Mouse (Mus musculus): ENCODE data around the gene Sobp. TPM values are rescaled to one million over a fixed set of nuclear protein-coding genes. Genes with fewer than 3 reads are reported as not detected.

Sobp gene
- 4.5 and 4.7 TPM in 2 replicates for polyA plus RNA-seq (2014; fragmentation: Nextera tagmentation; extraction: Ambion mirVana)

DNA sequence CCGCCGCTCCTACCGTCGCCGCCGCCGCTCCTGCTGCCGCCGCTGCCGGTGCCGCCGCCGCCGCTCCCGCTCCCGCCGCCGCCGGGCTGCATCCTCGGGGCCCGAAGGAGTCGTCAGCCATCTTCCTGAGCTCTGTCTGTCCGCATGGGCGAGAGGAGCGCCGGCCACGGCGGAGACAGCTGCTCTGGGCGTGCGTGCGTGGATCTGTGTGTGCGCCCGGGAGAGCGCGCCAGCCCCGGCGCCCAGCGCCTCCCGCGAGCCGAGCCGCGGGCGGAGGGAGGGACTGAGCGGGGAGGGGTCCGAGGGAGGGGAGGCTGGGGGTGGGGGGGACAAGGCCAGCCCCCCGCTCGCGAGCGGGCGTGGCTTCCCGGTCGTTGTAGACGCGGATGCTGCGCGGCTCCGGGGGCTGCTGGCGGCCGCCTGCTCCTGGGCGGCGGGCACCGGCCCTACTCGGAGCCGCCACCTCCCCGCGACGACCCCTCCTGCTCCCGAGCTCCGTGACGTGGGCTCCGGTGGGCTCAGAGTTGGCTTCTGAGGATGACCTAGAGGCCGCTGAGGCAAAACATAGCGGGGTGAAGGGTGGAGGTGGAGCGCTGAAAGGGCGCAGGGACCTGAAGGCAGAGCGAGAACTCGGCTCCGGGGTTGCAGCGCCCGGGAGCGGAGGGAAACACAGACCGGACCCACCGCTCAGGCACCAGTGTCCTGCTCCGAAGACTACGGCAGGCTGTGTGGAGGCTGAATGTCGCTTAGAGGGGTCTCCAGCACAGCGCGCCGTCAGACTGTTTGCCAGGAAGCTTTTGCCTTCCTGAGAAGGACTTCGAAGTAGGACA, at the start of gene Sobp, which contains the start of gene 9030612E09Rik:
Gene Sobp (minus strand): TSS at position 205 of the 830 bp plus-strand sequence.
Gene 9030612E09Rik (plus strand): TSS at position 379 of the 830 bp plus-strand sequence.
- ATAC-seq (ENCODE audit: low read depth) (peak; percentile 87), DNase-seq (ENCODE audit: low spot score) (peak; percentile 93)
- Histone ChIP-seq H3K9me3 (ENCODE audit: control insufficient read depth, low read length) (no peaks in the 10 kb centered on the region), H3K27me3 (replicated peaks; ENCODE audit: control insufficient read depth, insufficient read depth, low read length) (peaks cover 4% of the 10 kb centered on the region; the same call in 1 of the 2 replicates), H3K4me2 (ENCODE audit: low read depth, low read length) (peak within 1 kb of the TSS; percentile 76), H3K36me3 (ENCODE audit: control insufficient read depth, insufficient read depth, low read length) (no peaks in the 10 kb centered on the region), H3K4me1 (ENCODE audit: control insufficient read depth, insufficient read depth, low read length) (peaks cover 21% of the 10 kb centered on the region), H3K27ac (replicated peaks; ENCODE audit: low read depth, low read length) (peak within 1 kb of the TSS; percentile 84), H3K4me3 (ENCODE audit: low read depth, low read length) (peak within 1 kb of the TSS; percentile 85), H3K9ac (ENCODE audit: low read depth, low read length) (peak within 1 kb of the TSS; percentile 87)
- under 1% methylated on average over 50 of the region's 91 CpGs for WGBS

DNA sequence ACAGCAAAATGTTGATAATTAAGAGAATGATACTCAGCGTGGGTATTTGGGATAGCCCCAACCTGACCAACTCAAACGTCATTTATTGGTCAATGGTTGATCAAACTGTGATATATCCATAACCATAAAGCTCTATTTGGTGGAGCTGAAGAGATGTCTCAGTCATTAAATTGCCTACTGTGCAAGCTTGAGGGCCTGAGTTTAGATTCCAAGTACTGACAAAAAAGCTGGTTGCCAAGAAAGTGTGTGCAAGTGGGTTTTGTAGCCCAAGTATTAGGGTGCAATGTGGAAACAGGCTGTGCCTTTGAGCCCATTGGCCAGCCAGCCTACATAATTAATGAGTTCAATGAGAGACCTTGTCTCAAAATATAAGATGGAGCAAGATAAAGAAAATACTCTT, 49.1 kb upstream of the Sobp start:
- Histone ChIP-seq H3K36me3 (ENCODE audit: control insufficient read depth, insufficient read depth, low read length) (no peaks in the 10 kb centered on the region), H3K4me2 (ENCODE audit: low read depth, low read length) (no peak overlapping the region), H3K9ac (ENCODE audit: low read depth, low read length) (no peak overlapping the region), H3K4me1 (ENCODE audit: control insufficient read depth, insufficient read depth, low read length) (peaks cover 4% of the 10 kb centered on the region; the same call in 1 of the 2 replicates), H3K4me3 (ENCODE audit: low read depth, low read length) (no peak overlapping the region), H3K27ac (replicated peaks; ENCODE audit: low read depth, low read length) (no peak overlapping the region), H3K9me3 (ENCODE audit: control insufficient read depth, low read length) (no peaks in the 10 kb centered on the region), H3K27me3 (replicated peaks; ENCODE audit: control insufficient read depth, insufficient read depth, low read length) (no peaks in the 10 kb centered on the region)
- DNase-seq (ENCODE audit: low spot score) (no peak), ATAC-seq (ENCODE audit: low read depth) (no peak)
- 83% methylated on average over 2 of the region's 2 CpGs for WGBS

DNA sequence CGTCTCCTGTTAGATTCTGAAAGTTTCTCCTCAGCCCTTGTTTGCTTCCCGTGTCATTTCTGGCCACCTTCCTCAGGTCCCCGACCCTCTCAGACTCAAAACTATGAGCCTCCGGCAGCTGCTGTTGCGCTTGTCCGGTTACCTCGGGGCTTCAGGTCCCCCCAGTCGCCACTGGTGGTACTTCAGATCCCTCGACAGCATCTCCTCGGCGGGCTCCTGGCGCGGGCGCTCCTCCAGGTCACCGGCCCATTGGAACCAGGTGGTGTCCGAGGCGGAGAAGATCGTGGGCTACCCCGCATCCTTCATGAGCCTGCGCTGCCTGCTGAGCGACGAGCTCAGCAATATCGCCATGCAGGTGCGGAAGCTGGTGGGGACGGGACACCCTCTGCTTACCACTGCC, 47.3 kb upstream of the Sobp start:
- DNase-seq (ENCODE audit: low spot score) (no peak), ATAC-seq (ENCODE audit: low read depth) (peak; percentile 20; the same call in 1 of the 2 replicates)
- Histone ChIP-seq H3K4me3 (ENCODE audit: low read depth, low read length) (peak overlapping the region; percentile 94), H3K9me3 (ENCODE audit: control insufficient read depth, low read length) (no peaks in the 10 kb centered on the region), H3K4me1 (ENCODE audit: control insufficient read depth, insufficient read depth, low read length) (peaks cover 4% of the 10 kb centered on the region; the same call in 1 of the 2 replicates), H3K4me2 (ENCODE audit: low read depth, low read length) (peak overlapping the region; percentile 72), H3K27ac (replicated peaks; ENCODE audit: low read depth, low read length) (peak overlapping the region; percentile 86), H3K36me3 (ENCODE audit: control insufficient read depth, insufficient read depth, low read length) (no peaks in the 10 kb centered on the region), H3K27me3 (replicated peaks; ENCODE audit: control insufficient read depth, insufficient read depth, low read length) (no peaks in the 10 kb centered on the region), H3K9ac (ENCODE audit: low read depth, low read length) (peak overlapping the region; percentile 87)
- 0% methylated on average over 25 of the region's 25 CpGs for WGBS

DNA sequence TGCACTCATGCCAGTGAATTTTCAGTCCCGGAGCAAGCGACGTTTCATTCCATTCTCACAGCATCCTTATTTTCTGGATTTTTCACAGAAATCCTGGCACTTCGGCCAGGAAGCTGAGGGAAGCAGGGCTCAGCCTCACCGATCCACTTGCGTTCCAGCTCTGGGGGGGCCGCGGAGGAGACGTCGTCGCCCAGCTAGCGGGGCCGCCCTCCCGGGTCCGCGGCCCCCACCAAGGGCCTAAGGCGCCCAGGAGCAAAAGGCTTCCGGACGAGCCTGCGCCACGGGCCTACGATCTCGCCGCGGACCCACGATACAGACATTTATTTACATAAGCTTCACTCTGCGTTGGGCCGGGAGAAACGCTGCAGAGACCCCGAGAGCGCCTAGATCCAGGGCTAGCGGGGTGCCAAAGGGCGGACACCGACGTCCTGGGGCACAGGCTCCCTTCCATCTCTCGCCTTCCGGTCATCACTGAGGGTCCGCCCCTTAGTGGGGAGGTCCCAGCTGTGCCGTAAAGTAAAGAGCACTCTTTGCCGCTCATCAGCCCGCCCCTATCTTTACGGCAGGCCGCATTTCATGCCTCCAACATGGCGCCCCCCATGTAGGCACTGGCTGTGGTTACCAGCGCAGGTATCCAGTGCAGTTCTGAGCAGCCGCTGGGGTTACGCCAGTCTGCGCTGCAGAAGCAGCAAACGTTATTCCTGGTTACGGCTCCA, 46.7 kb upstream of the Sobp start, which contains the start of gene Pdss2:
Gene Pdss2 (plus strand): TSS at position 577 of the 716 bp plus-strand sequence.
- Histone ChIP-seq H3K36me3 (ENCODE audit: control insufficient read depth, insufficient read depth, low read length) (no peaks in the 10 kb centered on the region), H3K4me2 (ENCODE audit: low read depth, low read length) (peak within 1 kb of the TSS; percentile 72), H3K9me3 (ENCODE audit: control insufficient read depth, low read length) (no peaks in the 10 kb centered on the region), H3K4me3 (ENCODE audit: low read depth, low read length) (peak within 1 kb of the TSS; percentile 94), H3K27me3 (replicated peaks; ENCODE audit: control insufficient read depth, insufficient read depth, low read length) (no peaks in the 10 kb centered on the region), H3K27ac (replicated peaks; ENCODE audit: low read depth, low read length) (peak within 1 kb of the TSS; percentile 95), H3K4me1 (ENCODE audit: control insufficient read depth, insufficient read depth, low read length) (peaks cover 4% of the 10 kb centered on the region; the same call in 1 of the 2 replicates), H3K9ac (ENCODE audit: low read depth, low read length) (peak within 1 kb of the TSS; percentile 87)
- WGBS = under 1% methylated on average over 40 of the region's 50 CpGs
- ATAC-seq (ENCODE audit: low read depth) (peak; percentile 98), DNase-seq (ENCODE audit: low spot score) (peak; percentile 99)

DNA sequence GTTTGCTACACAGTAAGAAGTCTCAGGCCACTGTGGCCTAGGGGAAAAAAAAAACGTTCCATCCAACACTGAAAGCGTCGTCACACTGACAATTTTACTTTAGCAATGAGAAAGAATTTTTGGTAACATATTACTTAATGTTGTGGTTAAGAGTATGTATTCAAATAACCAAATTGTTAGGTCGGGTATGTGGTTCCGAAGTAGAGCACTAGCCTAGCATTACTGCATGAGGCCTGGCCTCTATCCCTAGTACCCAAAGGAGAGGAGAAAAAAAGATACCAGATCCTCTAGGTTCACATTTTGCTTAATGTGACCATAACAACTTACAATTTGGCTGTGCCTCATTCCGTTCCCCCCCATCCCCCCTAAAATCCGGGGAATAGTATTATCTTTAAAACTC, 46.1 kb upstream of the Sobp start:
- Histone ChIP-seq H3K9ac (ENCODE audit: low read depth, low read length) (peak overlapping the region; percentile 87), H3K9me3 (ENCODE audit: control insufficient read depth, low read length) (no peaks in the 10 kb centered on the region), H3K4me2 (ENCODE audit: low read depth, low read length) (peak overlapping the region; percentile 72), H3K4me1 (ENCODE audit: control insufficient read depth, insufficient read depth, low read length) (peaks cover 4% of the 10 kb centered on the region; the same call in 1 of the 2 replicates), H3K27ac (replicated peaks; ENCODE audit: low read depth, low read length) (peak overlapping the region; percentile 95), H3K4me3 (ENCODE audit: low read depth, low read length) (peak overlapping the region; percentile 94), H3K36me3 (ENCODE audit: control insufficient read depth, insufficient read depth, low read length) (no peaks in the 10 kb centered on the region), H3K27me3 (replicated peaks; ENCODE audit: control insufficient read depth, insufficient read depth, low read length) (no peaks in the 10 kb centered on the region)
- WGBS = 9% methylated on average over 7 of the region's 7 CpGs
- DNase-seq (ENCODE audit: low spot score) = peak; percentile 42
- ATAC-seq (ENCODE audit: low read depth) = no peak

DNA sequence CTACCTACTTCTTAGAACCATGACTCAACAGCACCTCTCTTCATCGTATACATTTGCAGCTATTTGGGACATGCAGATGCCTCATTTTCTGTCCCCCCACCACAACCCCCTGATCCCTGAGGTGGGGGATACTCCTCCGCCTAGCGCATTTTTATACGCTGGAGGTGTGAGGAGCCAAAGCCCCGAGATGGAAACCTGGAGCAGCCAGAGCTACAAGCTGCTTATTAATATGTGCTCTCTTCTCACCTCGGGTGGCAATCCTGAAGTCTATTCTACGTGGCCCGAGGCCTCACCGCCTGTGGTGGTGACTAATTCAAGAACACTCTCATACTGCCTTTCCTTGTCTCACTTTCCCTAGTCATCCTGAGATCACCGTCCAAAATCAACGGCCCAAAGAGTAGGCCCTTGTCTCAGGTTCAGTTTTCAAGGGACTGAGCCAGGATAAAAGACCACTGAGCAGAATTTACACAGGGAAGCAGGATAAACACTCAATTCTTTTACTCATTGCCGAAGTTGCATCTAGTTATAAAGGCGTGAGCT, 43.1 kb upstream of the Sobp start:
- Histone ChIP-seq H3K9ac (ENCODE audit: low read depth, low read length) (no peak overlapping the region), H3K4me1 (ENCODE audit: control insufficient read depth, insufficient read depth, low read length) (peaks cover 4% of the 10 kb centered on the region; the same call in 1 of the 2 replicates), H3K27ac (replicated peaks; ENCODE audit: low read depth, low read length) (no peak overlapping the region), H3K36me3 (ENCODE audit: control insufficient read depth, insufficient read depth, low read length) (no peaks in the 10 kb centered on the region), H3K27me3 (replicated peaks; ENCODE audit: control insufficient read depth, insufficient read depth, low read length) (no peaks in the 10 kb centered on the region), H3K4me3 (ENCODE audit: low read depth, low read length) (no peak overlapping the region), H3K9me3 (ENCODE audit: control insufficient read depth, low read length) (no peaks in the 10 kb centered on the region), H3K4me2 (ENCODE audit: low read depth, low read length) (no peak overlapping the region)
- ATAC-seq (ENCODE audit: low read depth) = no peak
- no peak for DNase-seq (ENCODE audit: low spot score)
- 91% methylated on average over 13 of the region's 13 CpGs for WGBS

DNA sequence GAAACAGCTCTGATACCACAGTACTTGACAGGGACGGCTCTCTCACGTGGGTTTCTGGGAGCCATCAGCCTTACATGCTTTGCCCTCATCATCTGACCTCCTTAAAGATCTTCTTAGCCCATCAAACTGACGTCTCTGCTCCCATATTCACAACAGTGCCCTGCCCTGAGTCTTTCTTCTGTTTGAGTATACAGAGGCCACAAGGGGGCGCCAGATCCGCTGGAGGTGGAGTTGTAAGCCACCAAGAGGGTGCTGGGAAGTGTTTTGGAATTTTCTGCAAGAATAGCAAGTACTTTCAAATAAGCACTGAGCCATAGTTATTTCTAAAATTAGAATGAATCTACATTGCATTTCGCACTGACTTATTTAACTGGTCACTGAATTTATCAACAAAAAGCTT, 37.5 kb upstream of the Sobp start:
- 32% methylated on average over 6 of the region's 6 CpGs for WGBS
- ATAC-seq (ENCODE audit: low read depth) = no peak

DNA sequence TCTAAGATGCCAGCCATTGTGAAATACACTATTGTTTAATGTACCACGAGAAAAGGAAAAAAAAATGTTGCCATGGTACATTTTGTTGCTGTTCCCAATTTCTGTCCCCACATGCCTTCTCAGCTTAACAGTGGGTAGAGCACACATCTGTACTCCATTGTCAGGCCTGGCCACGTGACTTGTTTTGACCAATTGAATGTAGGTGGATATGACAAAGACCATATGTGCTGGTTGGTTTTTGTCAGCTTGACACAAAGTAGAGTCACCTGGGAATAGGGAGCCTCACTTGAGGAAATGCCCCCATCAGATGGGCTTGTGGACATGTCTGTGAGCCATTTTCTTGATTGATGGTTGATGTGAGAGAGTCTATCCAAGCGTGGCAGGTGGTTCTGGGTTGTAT, 29.5 kb upstream of the Sobp start:
- Histone ChIP-seq H3K9ac (ENCODE audit: low read depth, low read length) (no peak overlapping the region), H3K27ac (replicated peaks; ENCODE audit: low read depth, low read length) (no peak overlapping the region), H3K27me3 (replicated peaks; ENCODE audit: control insufficient read depth, insufficient read depth, low read length) (no peaks in the 10 kb centered on the region), H3K4me3 (ENCODE audit: low read depth, low read length) (no peak overlapping the region), H3K4me2 (ENCODE audit: low read depth, low read length) (no peak overlapping the region), H3K4me1 (ENCODE audit: control insufficient read depth, insufficient read depth, low read length) (no peaks in the 10 kb centered on the region), H3K9me3 (ENCODE audit: control insufficient read depth, low read length) (peaks cover 4% of the 10 kb centered on the region; the same call in 1 of the 2 replicates), H3K36me3 (ENCODE audit: control insufficient read depth, insufficient read depth, low read length) (no peaks in the 10 kb centered on the region)
- WGBS = 54% methylated on average over 3 of the region's 3 CpGs
- ATAC-seq (ENCODE audit: low read depth) (no peak), DNase-seq (ENCODE audit: low spot score) (peak; percentile 44)

More for the DNA sequence above, 37.5 kb upstream of the Sobp start:
- no peak for DNase-seq (ENCODE audit: low spot score)
- Histone ChIP-seq H3K4me1 (ENCODE audit: control insufficient read depth, insufficient read depth, low read length) (no peaks in the 10 kb centered on the region), H3K27ac (replicated peaks; ENCODE audit: low read depth, low read length) (no peak overlapping the region), H3K27me3 (replicated peaks; ENCODE audit: control insufficient read depth, insufficient read depth, low read length) (no peaks in the 10 kb centered on the region), H3K4me2 (ENCODE audit: low read depth, low read length) (no peak overlapping the region), H3K9ac (ENCODE audit: low read depth, low read length) (no peak overlapping the region), H3K4me3 (ENCODE audit: low read depth, low read length) (no peak overlapping the region), H3K36me3 (ENCODE audit: control insufficient read depth, insufficient read depth, low read length) (no peaks in the 10 kb centered on the region), H3K9me3 (ENCODE audit: control insufficient read depth, low read length) (peaks cover 12% of the 10 kb centered on the region)

Measured in embryonic facial prominence, embryonic 14.5 days (tissue).